Mouse (Mus musculus) adrenal gland, postnatal 36 days (tissue): ENCODE measurements around the gene 1700010B08Rik. TPM values are rescaled to one million over a fixed set of nuclear protein-coding genes. Genes with fewer than 3 reads are reported as not detected.
"Not testable (repeated sequence)": the region's sequence is repeated elsewhere in the genome, so short reads cannot be mapped to it uniquely, and the experiment has no call there.

Experiments used
- DNase-seq, 2 experiments: peaks; one replicate each; pipeline ENCODE4 v3.0.0; 2021; ENCODE audit warnings: mixed read lengths in 1 of 2
- long read RNA-seq, 2 experiments: library from polyadenylated mRNA; stranded (forward); transcript quantifications; one replicate each; pipeline ENCODE4 v2.0.0; 2021; ENCODE audit warnings: borderline sequencing depth in 2 of 2
- total RNA-seq, 2 experiments: library from RNA; stranded (reverse); gene quantifications; 2 replicates each; pipeline ENCODE4 v1.2.3; 2021

Gene 1700010B08Rik
- total RNA-seq = not detected
- long read RNA-seq, experiment 1 = 0 reads
- long read RNA-seq, experiment 2 = 0 reads

- not testable (repeated sequence) for DNase-seq
Measured at GRCm38 (mm10) chr2:173719115-173719514, at the start of gene 1700010B08Rik. Gene 1700010B08Rik, plus strand, starts transcription at chr2:173719415.

- no peak for DNase-seq
Measured at GRCm38 (mm10) chr2:173672328-173672896, 46.8 kb upstream of the 1700010B08Rik start.

GRCm38 (mm10) chr2:173673469-173673868, 45.7 kb upstream of the 1700010B08Rik start:
- peak in 1 of 2 experiments; percentile 27 for DNase-seq

GRCm38 (mm10) chr2:173678593-173678992, 40.6 kb upstream of the 1700010B08Rik start:
- no peak for DNase-seq

- DNase-seq = peak in 1 of 2 experiments; percentile 71
Measured at GRCm38 (mm10) chr2:173679217-173679616, 40.0 kb upstream of the 1700010B08Rik start.

- no peak for DNase-seq
Measured at GRCm38 (mm10) chr2:173680153-173680552, 39.1 kb upstream of the 1700010B08Rik start.

- no peak for DNase-seq
Measured at GRCm38 (mm10) chr2:173682773-173683172, 36.4 kb upstream of the 1700010B08Rik start.

- DNase-seq = no peak
Measured at GRCm38 (mm10) chr2:173685781-173686361, 33.3 kb upstream of the 1700010B08Rik start.

- no peak for DNase-seq
Measured at GRCm38 (mm10) chr2:173687363-173687762, 31.9 kb upstream of the 1700010B08Rik start.

- DNase-seq = no peak
Measured at GRCm38 (mm10) chr2:173689835-173690234, 29.4 kb upstream of the 1700010B08Rik start.

- no peak for DNase-seq
Measured at GRCm38 (mm10) chr2:173691748-173692147, 27.5 kb upstream of the 1700010B08Rik start.

GRCm38 (mm10) chr2:173692693-173693092, 26.5 kb upstream of the 1700010B08Rik start:
- no peak for DNase-seq

GRCm38 (mm10) chr2:173698850-173699249, 20.4 kb upstream of the 1700010B08Rik start:
- DNase-seq = no peak

GRCm38 (mm10) chr2:173702096-173702866, 16.9 kb upstream of the 1700010B08Rik start:
- DNase-seq = no peak

GRCm38 (mm10) chr2:173702867-173703237, 16.4 kb upstream of the 1700010B08Rik start:
- DNase-seq = no peak

- DNase-seq = peak in 1 of 2 experiments; percentile 41
Measured at GRCm38 (mm10) chr2:173705827-173706551, 13.2 kb upstream of the 1700010B08Rik start.

GRCm38 (mm10) chr2:173707626-173708025, 11.6 kb upstream of the 1700010B08Rik start:
- DNase-seq = not testable (repeated sequence)

- no peak for DNase-seq
Measured at GRCm38 (mm10) chr2:173710193-173710592, 9.0 kb upstream of the 1700010B08Rik start.

- peak in 1 of 2 experiments; percentile 37 for DNase-seq
Measured at GRCm38 (mm10) chr2:173712656-173713055, 6.6 kb upstream of the 1700010B08Rik start.

GRCm38 (mm10) chr2:173713241-173713640, 6.0 kb upstream of the 1700010B08Rik start:
- peak; percentile 36 to 49 for DNase-seq

GRCm38 (mm10) chr2:173714620-173715218, 4.5 kb upstream of the 1700010B08Rik start:
- no peak for DNase-seq

- DNase-seq = no peak
Measured at GRCm38 (mm10) chr2:173716966-173717365, 2.2 kb upstream of the 1700010B08Rik start.
